Mouse (Mus musculus): ENCODE measurements around the gene Slc12a8. TPM values are rescaled to one million over a fixed set of nuclear protein-coding genes. Genes with fewer than 3 reads are reported as not detected.

Gene Slc12a8
- total and polyA plus RNA-seq, 3 experiments: 0.49 TPM; not detected in 2

DNA sequence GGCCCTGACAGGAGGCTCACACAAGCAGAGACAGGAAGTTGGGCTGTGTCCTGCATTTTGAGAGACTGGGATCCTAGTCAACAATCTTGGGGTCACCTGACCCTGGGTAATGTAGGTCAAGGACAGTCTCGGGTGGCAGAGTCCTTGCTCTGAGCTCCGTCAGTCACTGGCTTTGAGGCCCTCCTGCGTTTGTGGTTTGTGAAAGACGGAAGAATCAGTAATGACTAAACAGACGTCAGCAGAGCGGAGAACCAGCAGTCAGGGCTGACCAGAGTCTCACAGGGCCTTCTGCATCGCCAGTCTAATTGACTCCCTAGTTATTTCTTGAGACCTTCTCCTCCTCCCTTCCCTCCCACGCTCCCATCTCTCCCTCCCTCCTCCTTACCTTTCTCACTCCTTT, 14.1 kb downstream of the Slc12a8 start:
- Histone ChIP-seq H3K4me1 (ENCODE audit: insufficient read depth, low read depth, low read length) (no peaks in the 10 kb centered on the region), H3K27me3 (ENCODE audit: insufficient read depth, low read length) (peaks cover 43% of the 10 kb centered on the region), H3K9me3 (replicated peaks) (no peaks in the 10 kb centered on the region), H3K36me3 (replicated peaks) (no peaks in the 10 kb centered on the region), H3K4me3 (ENCODE audit: low read depth, low read length) (no peak overlapping the region)
- DNase-seq (ENCODE audit: low spot score) (no peak), ATAC-seq (ENCODE audit: extremely low read depth, insufficient number of reproducible peaks, low FRiP score, poor library complexity, severe bottlenecking) (no peak)
- TF ChIP-seq GATA2 (IDR thresholded peaks at IDR 0.05; ENCODE audit: borderline replicate concordance, low read depth, low read length) (no peak), TAL1 (conservative IDR thresholded peaks at IDR 0.05; ENCODE audit: low read depth, low read length) (no peak), POLR2AphosphoS5 (IDR thresholded peaks at IDR 0.05; ENCODE audit: insufficient replicate concordance, low read depth, low read length) (no peak), GATA1 (IDR thresholded peaks at IDR 0.05; ENCODE audit: borderline replicate concordance, low read length) (no peak), CTCF (IDR thresholded peaks at IDR 0.05; ENCODE audit: low read depth, low read length) (no peak)

DNA sequence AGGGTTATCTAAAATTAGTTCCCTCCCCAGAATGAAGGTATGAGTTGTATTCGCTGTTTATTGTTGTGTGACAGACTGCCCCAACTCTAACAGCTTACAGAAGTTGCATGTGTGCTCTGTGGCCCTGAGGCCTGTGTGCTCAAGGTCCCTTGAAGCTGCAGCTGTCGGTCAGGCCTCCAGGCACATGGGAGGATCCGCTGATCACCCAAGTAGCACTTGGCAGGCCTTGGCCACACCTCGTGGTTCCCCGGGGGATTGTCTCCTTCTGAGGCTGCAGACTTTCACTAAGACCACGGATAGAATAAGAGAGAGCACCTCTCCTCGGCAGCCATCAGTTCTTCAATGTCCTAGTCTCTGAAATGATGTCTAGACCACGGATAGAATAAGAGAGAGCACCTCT, 19.3 kb downstream of the Slc12a8 start:
- no peak for ATAC-seq (ENCODE audit: extremely low read depth, insufficient number of reproducible peaks, low FRiP score, poor library complexity, severe bottlenecking)
- no peak for DNase-seq (ENCODE audit: low spot score)
- Histone ChIP-seq H3K36me3 (replicated peaks) (no peaks in the 10 kb centered on the region), H3K4me1 (ENCODE audit: insufficient read depth, low read depth, low read length) (no peaks in the 10 kb centered on the region), H3K9me3 (replicated peaks) (no peaks in the 10 kb centered on the region), H3K27me3 (ENCODE audit: insufficient read depth, low read length) (peaks cover 53% of the 10 kb centered on the region), H3K4me3 (ENCODE audit: low read depth, low read length) (no peak overlapping the region)
- no peak for TF ChIP-seq TAL1 (conservative IDR thresholded peaks at IDR 0.05; ENCODE audit: low read depth, low read length)
- TF ChIP-seq CTCF (IDR thresholded peaks at IDR 0.05; ENCODE audit: low read depth, low read length): no peak
- TF ChIP-seq POLR2AphosphoS5 (IDR thresholded peaks at IDR 0.05; ENCODE audit: insufficient replicate concordance, low read depth, low read length): no peak
- no peak for TF ChIP-seq GATA1 (IDR thresholded peaks at IDR 0.05; ENCODE audit: borderline replicate concordance, low read length)
- TF ChIP-seq GATA2 (IDR thresholded peaks at IDR 0.05; ENCODE audit: borderline replicate concordance, low read depth, low read length): no peak

DNA sequence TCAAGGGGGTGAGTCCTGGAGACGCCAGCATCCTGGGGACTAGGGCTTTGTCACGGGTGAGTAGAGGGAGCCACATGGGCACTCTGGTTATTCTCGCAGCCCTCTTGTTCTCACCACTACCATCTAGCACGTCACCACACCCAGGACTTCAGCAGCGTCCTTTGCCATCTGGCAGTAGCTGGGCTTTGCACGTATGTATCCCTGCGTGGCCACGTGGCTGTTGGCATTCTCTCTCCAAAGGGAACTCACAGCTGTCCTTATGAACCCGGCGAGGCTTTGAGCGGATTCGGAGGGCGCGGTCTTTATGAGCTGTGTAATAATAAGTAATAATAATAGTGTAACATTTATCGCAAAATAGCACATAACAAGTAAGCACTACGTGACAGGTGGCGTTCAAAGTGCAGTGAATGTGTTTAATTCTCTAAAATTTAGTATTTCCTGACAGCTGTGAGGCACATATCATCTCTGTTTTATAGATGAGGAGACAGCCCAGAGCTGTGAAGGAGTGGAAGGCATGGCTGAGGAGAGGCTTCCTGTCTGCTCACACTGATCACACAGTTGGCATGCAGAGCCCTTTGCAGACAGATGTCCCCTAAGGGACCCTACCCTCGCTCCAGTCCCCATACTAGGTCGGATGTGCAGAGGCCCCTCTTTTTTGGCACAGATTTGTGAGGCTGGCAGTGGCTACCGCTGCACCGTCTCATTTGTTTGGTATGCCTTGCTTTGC, 20.5 kb downstream of the Slc12a8 start:
- no peak for TF ChIP-seq GATA1 (IDR thresholded peaks at IDR 0.05; ENCODE audit: borderline replicate concordance, low read length)
- TF ChIP-seq TAL1 (conservative IDR thresholded peaks at IDR 0.05; ENCODE audit: low read depth, low read length): no peak
- TF ChIP-seq POLR2AphosphoS5 (IDR thresholded peaks at IDR 0.05; ENCODE audit: insufficient replicate concordance, low read depth, low read length): no peak
- TF ChIP-seq CTCF (IDR thresholded peaks at IDR 0.05; ENCODE audit: low read depth, low read length): no peak
- no peak for TF ChIP-seq GATA2 (IDR thresholded peaks at IDR 0.05; ENCODE audit: borderline replicate concordance, low read depth, low read length)
- H3K36me3 ChIP-seq (replicated peaks): no peaks in the 10 kb centered on the region
- ATAC-seq (ENCODE audit: extremely low read depth, insufficient number of reproducible peaks, low FRiP score, poor library complexity, severe bottlenecking) (no peak), DNase-seq (ENCODE audit: low spot score) (no peak)
- no peaks in the 10 kb centered on the region for H3K4me1 ChIP-seq (ENCODE audit: insufficient read depth, low read depth, low read length)
- H3K4me3 ChIP-seq (ENCODE audit: low read depth, low read length): no peak overlapping the region
- peaks cover 49% of the 10 kb centered on the region for H3K27me3 ChIP-seq (ENCODE audit: insufficient read depth, low read length)
- no peaks in the 10 kb centered on the region for H3K9me3 ChIP-seq (replicated peaks)

DNA sequence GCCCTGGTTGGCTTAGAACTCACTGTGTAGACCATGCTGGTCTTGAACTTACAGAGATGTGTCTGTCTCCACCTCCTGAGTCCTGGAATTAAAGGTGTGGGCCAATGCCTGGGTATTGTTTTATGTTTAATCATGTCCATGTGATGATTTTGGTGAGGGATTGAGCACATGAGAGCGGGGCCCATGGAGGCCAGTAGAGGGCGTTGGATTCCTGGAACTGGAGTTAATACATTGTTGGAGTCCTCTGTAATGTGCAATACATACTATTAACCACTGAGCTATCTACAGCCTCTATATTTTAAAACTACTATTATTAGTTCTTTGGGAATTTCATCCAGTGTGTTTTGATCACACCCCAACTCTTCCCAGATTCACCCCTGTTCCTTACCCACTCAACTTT, 27.2 kb downstream of the Slc12a8 start:
- ATAC-seq (ENCODE audit: extremely low read depth, insufficient number of reproducible peaks, low FRiP score, poor library complexity, severe bottlenecking): no peak
- no peak overlapping the region for H3K4me3 ChIP-seq (ENCODE audit: low read depth, low read length)
- no peak for DNase-seq (ENCODE audit: low spot score)
- H3K27me3 ChIP-seq (ENCODE audit: insufficient read depth, low read length): peaks cover 10% of the 10 kb centered on the region; the same call in 1 of the 2 replicates
- no peak for TF ChIP-seq GATA2 (IDR thresholded peaks at IDR 0.05; ENCODE audit: borderline replicate concordance, low read depth, low read length)
- TF ChIP-seq TAL1 (conservative IDR thresholded peaks at IDR 0.05; ENCODE audit: low read depth, low read length): no peak
- TF ChIP-seq CTCF (IDR thresholded peaks at IDR 0.05; ENCODE audit: low read depth, low read length): no peak
- no peak for TF ChIP-seq GATA1 (IDR thresholded peaks at IDR 0.05; ENCODE audit: borderline replicate concordance, low read length)
- TF ChIP-seq POLR2AphosphoS5 (IDR thresholded peaks at IDR 0.05; ENCODE audit: insufficient replicate concordance, low read depth, low read length): no peak
- no peaks in the 10 kb centered on the region for H3K9me3 ChIP-seq (replicated peaks)
- H3K4me1 ChIP-seq (ENCODE audit: insufficient read depth, low read depth, low read length): no peaks in the 10 kb centered on the region
- no peaks in the 10 kb centered on the region for H3K36me3 ChIP-seq (replicated peaks)

DNA sequence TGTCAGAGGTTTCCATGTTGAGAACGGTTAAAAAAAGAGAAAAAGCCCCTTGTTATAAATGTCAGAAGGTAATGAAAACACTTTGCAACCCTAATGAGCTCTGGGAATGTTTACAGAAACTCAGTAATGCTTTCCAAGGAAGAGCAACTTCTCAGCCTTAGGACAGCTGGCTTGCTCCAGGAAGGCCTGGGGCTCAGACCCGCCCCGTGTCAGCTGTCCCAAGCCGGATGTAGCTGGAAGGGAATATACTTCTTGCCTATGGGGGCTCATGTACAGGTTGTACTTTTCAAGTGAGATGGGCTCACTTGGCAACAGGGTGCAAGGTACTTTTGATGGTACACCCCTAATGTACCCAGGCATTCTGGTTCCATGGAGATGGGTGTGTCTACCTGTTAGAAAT, 28.4 kb downstream of the Slc12a8 start:
- ATAC-seq (ENCODE audit: extremely low read depth, insufficient number of reproducible peaks, low FRiP score, poor library complexity, severe bottlenecking): no peak
- TF ChIP-seq CTCF (IDR thresholded peaks at IDR 0.05; ENCODE audit: low read depth, low read length): no peak
- no peak for TF ChIP-seq GATA1 (IDR thresholded peaks at IDR 0.05; ENCODE audit: borderline replicate concordance, low read length)
- TF ChIP-seq TAL1 (conservative IDR thresholded peaks at IDR 0.05; ENCODE audit: low read depth, low read length): no peak
- no peak for TF ChIP-seq GATA2 (IDR thresholded peaks at IDR 0.05; ENCODE audit: borderline replicate concordance, low read depth, low read length)
- no peak for TF ChIP-seq POLR2AphosphoS5 (IDR thresholded peaks at IDR 0.05; ENCODE audit: insufficient replicate concordance, low read depth, low read length)
- Histone ChIP-seq H3K27me3 (ENCODE audit: insufficient read depth, low read length) (peaks cover 10% of the 10 kb centered on the region; the same call in 1 of the 2 replicates), H3K36me3 (replicated peaks) (no peaks in the 10 kb centered on the region), H3K4me3 (ENCODE audit: low read depth, low read length) (no peak overlapping the region), H3K9me3 (replicated peaks) (no peaks in the 10 kb centered on the region), H3K4me1 (ENCODE audit: insufficient read depth, low read depth, low read length) (no peaks in the 10 kb centered on the region)
- no peak for DNase-seq (ENCODE audit: low spot score)

DNA sequence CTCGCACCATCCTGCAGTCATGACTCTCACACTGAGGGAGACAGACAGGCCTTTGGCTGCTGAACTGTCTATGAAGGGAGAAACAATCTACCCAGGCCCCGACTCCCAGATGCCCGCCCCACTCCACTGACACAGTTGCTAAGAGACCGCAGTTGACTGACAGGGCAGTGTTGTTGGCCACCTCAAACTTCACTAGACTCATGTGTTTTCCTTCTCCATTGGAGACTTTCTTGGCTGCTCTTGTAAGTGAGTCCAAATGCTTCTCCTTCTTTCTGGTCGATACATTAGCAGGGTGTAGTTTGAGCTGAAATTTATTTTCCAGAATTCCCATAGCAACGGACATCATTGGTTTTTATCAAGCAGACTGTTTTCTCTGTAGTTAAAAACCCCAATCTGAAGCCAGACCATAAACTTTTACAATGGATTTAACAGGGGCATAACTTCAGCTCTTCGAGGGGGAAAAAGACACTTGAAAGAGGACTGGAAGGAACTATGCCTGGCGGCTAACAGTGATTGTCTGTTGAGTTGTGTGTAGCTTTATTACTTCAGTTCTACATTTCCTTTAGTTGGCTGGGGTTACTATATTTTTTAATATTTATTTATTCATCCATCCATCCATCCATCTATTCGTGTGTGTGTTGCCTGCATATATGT, 36.7 kb downstream of the Slc12a8 start:
- Histone ChIP-seq H3K4me1 (ENCODE audit: insufficient read depth, low read depth, low read length) (no peaks in the 10 kb centered on the region), H3K4me3 (ENCODE audit: low read depth, low read length) (no peak overlapping the region), H3K9me3 (replicated peaks) (no peaks in the 10 kb centered on the region), H3K36me3 (replicated peaks) (no peaks in the 10 kb centered on the region), H3K27me3 (ENCODE audit: insufficient read depth, low read length) (peaks cover 29% of the 10 kb centered on the region)
- no peak for ATAC-seq (ENCODE audit: extremely low read depth, insufficient number of reproducible peaks, low FRiP score, poor library complexity, severe bottlenecking)
- TF ChIP-seq CTCF (IDR thresholded peaks at IDR 0.05; ENCODE audit: low read depth, low read length) (no peak), POLR2AphosphoS5 (IDR thresholded peaks at IDR 0.05; ENCODE audit: insufficient replicate concordance, low read depth, low read length) (no peak), GATA1 (IDR thresholded peaks at IDR 0.05; ENCODE audit: borderline replicate concordance, low read length) (no peak), TAL1 (conservative IDR thresholded peaks at IDR 0.05; ENCODE audit: low read depth, low read length) (no peak), GATA2 (IDR thresholded peaks at IDR 0.05; ENCODE audit: borderline replicate concordance, low read depth, low read length) (no peak)
- DNase-seq (ENCODE audit: low spot score): no peak
